Mouse (Mus musculus) cerebral cortex, adult 2 months (tissue): ENCODE data around the gene Tor1aip2.

Source experiments
- WGBS: fragments of 180-500 bp; shearing (Covaris S2); methylation state at CpG from one replicate; pipeline ENCODE4 v1.1.7; 2018; 5-methylcytosine and 5-hydroxymethylcytosine counted together

The Tor1aip2 gene

GRCm38 (mm10) chr1:156035269-156035929 lies at the start of gene Tor1aip2:
TSS of gene Tor1aip2 (plus strand) at chr1:156035403.
- WGBS, result under 1% methylated on average over 59 of the region's 59 CpGs

- 93% methylated on average over 2 of the region's 2 CpGs for WGBS
These were observed 47.6 kb upstream of the Tor1aip2 start for GRCm38 (mm10) chr1:155987625-155988024.

- 23% methylated on average over 2 of the region's 2 CpGs for WGBS
These were observed 45.8 kb upstream of the Tor1aip2 start for GRCm38 (mm10) chr1:155989387-155989786.

GRCm38 (mm10) chr1:155990391-155990790 lies 44.8 kb upstream of the Tor1aip2 start:
- 81% methylated on average over 11 of the region's 11 CpGs for WGBS

GRCm38 (mm10) chr1:155994524-155994923 lies 40.7 kb upstream of the Tor1aip2 start:
- WGBS, result 90% methylated on average over 2 of the region's 2 CpGs

DNA sequence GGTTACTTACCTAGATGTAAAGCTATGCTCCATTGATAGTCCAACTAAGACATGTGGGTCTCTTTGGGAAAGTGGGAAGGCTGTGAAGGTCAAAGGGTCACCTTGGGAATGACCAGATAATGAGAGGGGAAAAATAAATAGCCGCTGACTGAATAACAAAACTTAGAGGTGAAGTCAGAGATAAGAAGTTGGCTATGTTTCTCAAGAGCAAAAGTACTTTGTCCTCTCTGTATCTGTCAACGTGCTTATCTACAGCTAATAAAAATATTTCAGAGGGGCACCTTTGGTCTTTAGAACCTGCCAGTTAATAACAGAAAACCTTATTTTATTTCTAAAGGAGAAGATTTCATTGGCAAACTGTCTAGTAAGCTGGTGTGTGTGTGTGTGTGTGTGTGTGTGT lies 39.6 kb upstream of the Tor1aip2 start:
- WGBS, result 90% methylated on average over 2 of the region's 2 CpGs

- WGBS, result 89% methylated on average over 8 of the region's 8 CpGs
These were observed 32.8 kb upstream of the Tor1aip2 start for GRCm38 (mm10) chr1:156002366-156002765.

GRCm38 (mm10) chr1:156003201-156003935 lies 31.8 kb upstream of the Tor1aip2 start:
- WGBS, result 81% methylated on average over 7 of the region's 7 CpGs

GRCm38 (mm10) chr1:156005906-156006305 lies 29.3 kb upstream of the Tor1aip2 start:
- WGBS, result 91% methylated on average over 11 of the region's 11 CpGs

DNA sequence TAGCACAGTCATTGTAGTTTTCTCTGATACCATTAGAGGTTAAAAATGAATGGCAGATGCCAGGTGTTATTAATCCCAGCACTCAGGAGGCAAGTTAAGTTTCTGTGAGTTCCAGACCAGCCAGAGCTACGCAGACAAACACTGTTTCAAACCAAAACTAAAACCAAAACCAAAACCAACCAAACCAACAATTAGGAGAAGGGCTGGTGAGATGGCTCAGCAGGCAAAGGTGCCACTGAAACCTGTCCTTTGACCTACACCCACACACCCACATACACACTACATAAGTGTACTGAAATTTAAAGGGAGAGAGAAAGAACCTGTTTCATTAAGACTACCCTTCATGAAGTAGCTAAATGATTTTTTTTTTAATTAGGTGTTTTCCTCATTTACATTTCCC lies 26.2 kb upstream of the Tor1aip2 start:
- 100% methylated on average over 1 of the region's 1 CpGs for WGBS

- WGBS, result 93% methylated on average over 1 of the region's 1 CpGs
These were observed 15.4 kb upstream of the Tor1aip2 start for GRCm38 (mm10) chr1:156019800-156020199.

DNA sequence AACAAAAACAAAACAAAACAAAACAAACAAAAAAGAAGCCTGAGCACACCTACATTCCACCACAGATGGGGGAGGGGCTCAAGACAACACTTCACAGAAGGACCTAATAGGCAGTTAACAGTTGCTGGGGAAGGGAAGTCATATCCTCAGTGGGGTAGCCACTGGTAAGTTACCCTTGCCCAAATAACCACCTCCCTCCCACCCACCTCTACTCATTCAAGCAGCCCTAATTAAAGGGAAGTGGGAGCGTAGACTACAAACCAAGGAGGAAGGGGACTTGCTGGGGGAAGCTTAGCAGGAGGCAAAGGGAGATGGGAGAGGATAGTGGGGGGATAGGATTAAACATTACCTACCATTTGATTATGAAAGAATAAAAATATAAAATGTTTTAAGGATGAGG lies 14.8 kb upstream of the Tor1aip2 start:
- 95% methylated on average over 1 of the region's 1 CpGs for WGBS

- 44% methylated on average over 8 of the region's 8 CpGs for WGBS
These were observed 10.2 kb upstream of the Tor1aip2 start for GRCm38 (mm10) chr1:156024831-156025503.

DNA sequence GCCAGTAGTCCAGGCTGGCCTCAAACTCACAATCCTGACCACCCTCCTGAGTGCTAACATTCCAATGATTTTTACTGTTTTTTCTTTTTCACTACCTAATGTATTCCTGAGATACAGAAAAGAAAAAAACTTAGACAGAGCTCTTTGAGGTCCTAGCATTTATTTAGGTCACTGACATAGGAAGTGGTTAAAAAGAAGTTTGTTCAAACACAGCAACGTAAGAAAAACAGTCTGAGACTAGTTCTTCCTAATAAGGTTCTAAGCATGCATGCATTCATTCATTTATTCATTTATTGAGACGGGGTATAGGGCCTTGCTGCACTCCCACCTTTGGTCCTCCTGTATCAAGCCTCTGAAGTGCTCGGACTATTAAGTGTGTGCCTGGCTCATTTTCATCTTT lies 7.4 kb upstream of the Tor1aip2 start:
- 81% methylated on average over 3 of the region's 3 CpGs for WGBS

GRCm38 (mm10) chr1:156028340-156028975 lies 6.7 kb upstream of the Tor1aip2 start:
- WGBS, result 86% methylated on average over 4 of the region's 4 CpGs

GRCm38 (mm10) chr1:156033921-156034320 lies 1.3 kb upstream of the Tor1aip2 start:
- WGBS, result 95% methylated on average over 7 of the region's 7 CpGs

GRCm38 (mm10) chr1:156034661-156035060 lies 542 bp upstream of the Tor1aip2 start:
- 21% methylated on average over 1 of the region's 1 CpGs for WGBS

DNA sequence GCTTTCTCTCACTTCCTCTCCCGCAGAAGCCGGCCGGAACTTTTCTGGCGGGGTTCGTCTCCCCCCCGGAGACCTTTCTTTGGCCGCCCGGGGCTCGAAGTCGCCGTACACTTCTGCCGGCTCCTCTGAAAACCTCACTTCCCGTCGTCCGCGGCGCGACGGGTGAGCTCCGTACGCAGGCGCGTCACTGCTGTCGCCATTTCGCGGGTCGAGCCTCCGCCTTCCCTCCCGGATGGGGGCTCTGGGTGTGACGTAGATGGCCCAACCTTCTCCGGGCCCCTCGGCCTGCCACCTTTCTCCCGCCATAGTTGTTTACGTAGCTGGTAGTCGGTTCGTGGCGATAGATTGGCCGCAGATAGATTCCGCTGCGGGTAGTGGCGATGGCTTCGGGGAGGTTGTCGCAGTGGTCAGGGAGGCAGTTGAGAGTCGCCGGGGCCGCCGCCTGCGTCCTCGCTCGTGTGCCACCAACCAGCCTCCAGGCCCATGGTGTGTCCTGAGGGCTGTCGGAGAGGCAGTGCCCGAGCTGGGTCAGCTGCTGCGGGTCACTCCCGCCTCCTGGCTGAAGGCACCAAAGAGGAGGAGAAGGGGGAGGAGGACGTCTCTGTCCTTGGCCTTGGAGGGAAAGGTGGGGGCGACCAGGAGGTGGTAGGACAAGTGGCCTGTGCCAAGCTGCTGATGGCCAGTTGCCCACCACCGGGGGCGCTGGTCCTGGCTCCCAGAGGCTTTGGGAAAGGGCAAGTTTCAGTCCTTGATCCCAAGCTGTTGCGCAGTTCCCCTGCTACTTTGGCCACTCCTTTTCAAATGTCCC lies 931 bp downstream of the Tor1aip2 start, which contains the start of gene Tor1aip1:
TSS of gene Tor1aip1 (minus strand) at position 551 of the 808 bp plus-strand sequence.
- WGBS, result under 1% methylated on average over 59 of the region's 59 CpGs

GRCm38 (mm10) chr1:156037144-156037583 lies 2.0 kb downstream of the Tor1aip2 start:
- WGBS, result 34% methylated on average over 5 of the region's 5 CpGs

DNA sequence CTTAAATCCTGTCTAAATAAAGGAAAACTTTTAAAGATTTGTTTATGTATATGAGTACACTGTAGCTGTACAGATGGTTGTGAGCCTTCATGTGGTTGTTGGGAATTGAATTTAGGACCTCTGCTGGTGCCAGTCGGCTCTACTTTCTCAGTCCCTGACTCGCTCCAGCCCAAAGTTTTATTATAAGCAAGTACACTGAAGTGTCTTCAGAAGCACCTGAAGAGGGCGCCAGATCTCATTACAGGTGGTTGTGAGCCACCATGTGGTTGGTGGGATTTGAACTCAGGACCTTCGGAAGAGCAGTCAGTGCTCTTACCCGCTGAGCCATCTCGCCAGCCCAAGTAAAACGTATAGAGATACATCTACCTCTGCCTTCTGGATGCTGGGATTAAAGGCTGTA lies 4.8 kb downstream of the Tor1aip2 start:
- WGBS, result 74% methylated on average over 7 of the region's 7 CpGs

GRCm38 (mm10) chr1:156040731-156041401 lies 5.7 kb downstream of the Tor1aip2 start:
- under 1% methylated on average over 22 of the region's 22 CpGs for WGBS
